Mouse (Mus musculus) adrenal gland (tissue): ENCODE results near the gene Nxpe5.
"Not testable (repeated sequence)": the region's sequence is repeated elsewhere in the genome, so short reads cannot be mapped to it uniquely, and the experiment has no call there.

Source experiments
- intact Hi-C: fragments of 180-260 bp; cut with DNase I; formaldehyde crosslinking; loops from one replicate; pipeline ENCODE4 v1.15.1; 2025
- long read RNA-seq, 2 experiments: library from polyadenylated mRNA; unstranded; transcript quantifications; one replicate each; pipeline ENCODE4 v2.0.0; 2020; ENCODE audit warnings: borderline replicate concordance in 1 of 2; ENCODE audit not compliant: insufficient replicate concordance in 1 of 2

Nxpe5 gene
- long read RNA-seq, experiment 1: 0 reads
- long read RNA-seq, experiment 2: 0 reads

DNA sequence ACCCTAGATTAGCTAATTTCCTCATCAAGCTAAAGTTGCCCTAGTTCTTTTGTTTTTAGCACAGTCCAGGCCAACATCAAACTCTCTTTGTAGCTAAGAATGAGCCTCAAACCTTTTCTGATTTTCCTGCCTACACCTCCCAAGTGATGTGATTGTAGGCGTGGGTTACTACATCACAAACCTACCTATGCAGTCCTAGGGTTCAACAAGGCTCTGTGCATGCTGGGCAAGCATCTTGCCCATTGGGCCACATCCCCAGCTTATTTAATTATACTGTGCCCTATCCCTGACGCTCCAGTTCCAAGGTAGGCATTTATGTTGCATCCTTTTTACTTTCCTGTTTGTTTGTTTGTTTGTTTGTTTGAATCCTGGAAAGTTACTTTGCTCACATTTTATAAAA, at the start of gene Nxpe5:
TSS of gene Nxpe5 (plus strand) at position 199 of the 400 bp plus-strand sequence.
- intact Hi-C loops: no loop called here

DNA sequence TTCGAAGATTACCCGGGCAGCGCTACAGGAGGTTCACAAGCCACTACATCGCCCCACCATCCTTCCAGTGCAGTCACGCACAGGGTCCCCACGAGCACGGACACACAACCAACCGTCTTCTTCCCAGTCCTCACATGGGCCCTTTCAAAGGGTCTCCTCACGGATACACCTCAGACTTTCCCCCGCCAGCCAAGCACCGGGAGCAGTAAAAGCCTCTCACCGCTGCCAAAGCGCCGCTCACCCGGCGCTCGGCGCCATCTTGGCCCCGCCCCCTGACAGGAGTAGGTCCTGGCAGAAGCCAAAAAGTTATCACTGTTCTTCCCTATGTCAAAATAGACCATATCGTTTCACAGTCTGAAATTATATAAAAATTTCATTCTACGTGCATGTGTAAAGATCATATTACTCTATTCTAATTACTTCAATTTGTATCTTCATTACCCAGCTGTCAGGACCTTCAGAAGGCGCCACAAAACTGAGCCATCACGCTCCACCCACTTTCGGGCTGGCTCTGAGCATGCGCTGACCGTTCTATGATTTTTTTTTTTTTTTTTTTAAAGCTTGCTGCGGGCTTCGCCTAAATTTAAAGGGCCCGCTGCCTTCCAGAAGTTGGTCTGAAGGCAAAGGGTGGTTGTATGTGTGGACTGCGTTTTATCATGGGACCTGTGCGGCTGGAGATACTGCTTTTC, 38.6 kb upstream of the Nxpe5 start, which contains the start of the genes Taf6 and Cnpy4:
TSS of gene Taf6 (minus strand) at position 502 of the 689 bp plus-strand sequence.
TSS of gene Cnpy4 (plus strand) at position 536 of the 689 bp plus-strand sequence.
- intact Hi-C loops: no loop called here

DNA sequence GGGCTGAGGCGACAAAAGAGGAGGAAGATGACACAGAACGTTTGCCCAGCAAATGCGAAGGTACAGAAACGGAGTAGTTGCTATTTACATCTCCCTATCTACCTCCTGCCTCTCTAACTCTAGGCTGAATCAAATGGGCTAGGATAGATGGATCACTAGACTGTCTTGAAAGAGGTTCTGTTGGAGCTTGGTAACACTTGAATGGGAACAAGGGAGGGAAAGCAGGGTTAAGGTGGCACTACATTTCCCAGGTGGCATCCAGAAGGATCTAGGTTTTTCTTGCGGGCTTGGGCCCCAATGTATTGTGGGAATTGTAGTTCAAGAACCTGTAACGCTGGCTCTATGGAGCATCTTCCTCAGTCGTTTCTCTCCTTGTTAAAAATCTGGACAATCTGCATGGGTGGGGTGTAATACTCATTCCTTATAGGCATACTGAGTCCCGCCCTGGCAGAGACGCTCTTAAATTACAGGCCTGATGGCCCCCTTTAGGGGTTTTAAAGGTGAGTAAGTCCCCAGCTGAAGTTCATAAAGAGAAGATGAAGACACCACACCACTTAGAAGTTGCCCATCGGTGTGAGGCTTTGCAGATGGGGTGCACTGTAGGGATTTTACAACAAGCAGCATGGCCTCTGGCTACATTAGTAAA, 37.9 kb upstream of the Nxpe5 start:
- intact Hi-C loops: no loop called here

DNA sequence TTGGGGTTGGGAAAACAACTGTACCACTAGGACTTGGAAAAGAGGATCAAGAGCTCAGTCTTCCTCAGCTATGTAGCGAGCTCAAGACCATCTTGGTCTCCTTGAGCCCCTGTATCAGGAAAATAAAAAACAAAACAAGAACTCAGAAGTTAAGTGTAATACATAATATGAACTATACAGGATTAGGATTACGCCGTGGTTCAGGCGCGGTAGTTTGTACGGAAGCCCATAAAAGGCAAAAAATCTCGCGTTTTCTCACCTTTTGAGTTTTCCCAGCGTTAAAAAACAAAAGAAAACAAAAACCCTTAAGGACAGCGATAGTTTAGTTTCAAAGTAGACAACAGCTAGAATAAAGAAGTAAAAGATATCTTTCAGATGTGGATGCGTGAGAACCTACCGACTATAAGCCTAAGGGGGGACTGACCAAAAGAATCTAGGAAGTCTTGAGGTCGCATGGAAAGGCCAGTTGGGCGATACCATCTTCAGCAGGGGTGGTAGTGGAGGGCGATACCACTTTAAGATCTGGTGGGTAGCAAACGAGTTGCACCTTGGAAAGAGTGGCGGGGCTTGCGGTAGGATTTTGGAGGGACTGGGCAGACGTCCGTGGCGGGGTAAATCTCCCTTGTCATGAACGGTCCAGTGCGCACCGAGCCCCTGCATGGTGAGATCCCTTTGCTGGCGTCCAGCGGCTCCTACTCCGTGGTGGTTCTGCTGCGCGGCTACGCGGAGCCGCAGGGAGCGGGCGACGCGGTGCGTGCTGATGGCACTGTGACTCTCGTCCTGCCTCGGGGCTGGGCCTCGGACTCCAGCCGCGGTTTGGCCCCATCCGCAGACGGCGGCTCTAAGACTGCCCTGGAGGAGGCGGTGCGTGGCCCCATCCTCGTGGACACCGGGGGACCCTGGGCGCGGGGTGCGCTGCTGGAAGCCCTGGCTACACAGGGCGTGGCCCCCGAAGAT, 31.6 kb upstream of the Nxpe5 start, which contains the start of gene Mblac1:
TSS of gene Mblac1 (plus strand) at position 544 of the 957 bp plus-strand sequence.
- intact Hi-C loops: no loop called here

DNA sequence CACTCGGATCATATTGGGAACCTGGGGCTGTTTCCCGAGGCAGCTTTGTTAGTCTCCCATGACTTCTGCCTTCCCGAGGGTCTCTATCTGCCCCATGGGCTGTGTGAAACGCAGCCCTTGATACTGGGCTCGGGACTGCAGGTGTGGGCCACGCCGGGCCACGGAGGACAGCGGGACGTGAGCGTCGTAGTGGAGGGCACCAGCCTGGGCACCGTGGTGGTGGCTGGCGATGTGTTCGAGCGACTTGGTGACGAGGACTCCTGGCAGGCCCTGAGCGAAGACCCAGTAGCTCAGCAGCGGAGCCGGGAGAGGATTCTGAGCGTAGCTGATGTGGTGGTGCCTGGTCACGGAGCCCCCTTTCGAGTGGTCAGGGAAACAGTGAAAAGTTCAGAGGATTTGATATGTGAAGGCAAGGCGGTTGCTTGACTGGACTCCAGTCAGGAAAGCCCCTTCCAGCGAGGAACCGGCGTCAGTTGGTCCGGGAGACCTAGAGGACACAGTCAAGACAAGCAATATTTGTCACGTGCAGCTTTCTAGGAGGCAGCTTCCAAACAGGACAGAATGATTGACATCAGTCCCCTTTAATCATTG, 30.8 kb upstream of the Nxpe5 start:
- intact Hi-C loops: no loop called here

DNA sequence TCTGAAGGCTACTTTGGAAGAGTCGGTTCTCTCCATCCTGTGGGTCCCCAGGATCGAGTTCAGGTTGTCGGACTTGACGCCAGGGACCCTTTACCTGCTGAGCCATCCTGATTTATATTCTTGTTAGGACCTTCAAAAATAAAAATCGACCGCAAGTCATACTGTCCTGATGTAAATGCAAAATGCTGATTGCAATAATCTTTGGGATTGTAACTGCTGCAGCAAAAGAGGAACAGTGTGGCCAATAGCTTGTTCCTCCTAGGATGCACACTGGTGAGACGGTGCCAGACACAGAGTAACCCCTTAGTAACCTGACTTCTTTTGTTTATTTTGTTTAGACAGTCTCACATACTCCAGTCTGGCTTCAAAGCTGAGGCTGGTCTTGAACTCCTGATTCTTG, 30.2 kb upstream of the Nxpe5 start:
- intact Hi-C loops: no loop called here

DNA sequence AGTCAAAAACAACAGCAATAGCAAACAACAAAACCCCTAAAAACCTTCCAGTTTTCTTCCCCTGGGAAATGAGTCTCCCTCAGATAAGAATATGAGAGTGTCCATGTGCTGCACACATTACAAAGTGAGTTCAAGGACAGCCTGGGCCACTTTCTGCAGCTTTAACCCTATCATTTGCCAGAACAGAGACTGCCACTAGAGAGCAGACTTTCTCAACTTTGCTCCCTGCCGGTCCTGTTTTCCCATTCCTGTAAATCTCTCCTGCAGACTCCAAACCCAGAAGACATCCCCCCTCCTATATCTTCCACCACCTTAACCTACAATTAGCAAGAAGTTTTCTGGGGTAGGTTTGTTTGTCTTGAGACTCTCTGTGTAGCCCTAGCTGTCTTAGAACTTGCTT, 26.1 kb upstream of the Nxpe5 start:
- intact Hi-C loops: no loop called here

DNA sequence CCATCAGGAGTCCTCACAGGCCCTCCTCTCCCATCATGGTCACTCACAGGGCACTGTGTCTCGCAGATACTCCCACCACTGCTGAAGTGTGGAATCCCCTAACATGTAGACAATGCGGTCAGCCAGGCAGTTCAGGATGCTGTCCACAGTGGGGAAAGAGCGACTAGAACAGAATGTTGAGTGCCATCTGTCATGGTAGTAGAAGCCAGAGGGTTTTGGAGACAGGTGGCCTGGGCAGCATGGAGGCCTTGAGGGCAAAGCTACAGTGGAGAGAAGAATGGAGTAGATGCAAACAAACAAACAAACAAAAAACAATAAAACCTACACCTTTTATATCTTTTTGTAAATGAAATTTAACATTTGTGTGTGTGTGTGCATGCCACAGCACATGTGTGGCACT, 23.6 kb upstream of the Nxpe5 start:
- intact Hi-C loops: no loop called here

DNA sequence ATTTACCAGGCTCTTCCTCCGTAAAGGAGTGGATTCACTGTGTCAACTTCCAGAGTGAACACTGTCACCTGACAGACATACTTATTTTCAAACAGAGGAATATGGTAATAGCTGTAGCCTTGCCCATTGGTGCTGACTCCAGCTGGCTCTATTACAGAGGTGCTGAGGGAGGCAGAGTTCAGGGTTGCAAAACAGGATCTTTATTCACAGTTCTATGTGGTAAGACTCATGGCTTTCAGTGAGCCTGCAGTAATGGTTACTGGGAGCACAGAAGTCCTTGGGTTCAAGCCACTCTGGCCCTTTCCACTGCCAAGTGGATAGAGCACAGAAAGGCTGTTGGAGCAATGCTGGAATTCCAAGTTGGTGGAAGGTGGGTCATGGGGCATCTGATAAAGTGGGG, 18.4 kb upstream of the Nxpe5 start:
- intact Hi-C loops: loop anchor here (1.0 kb wide), 1 partner anchor 24 kb away; no protein-coding TSS in a partner anchor

DNA sequence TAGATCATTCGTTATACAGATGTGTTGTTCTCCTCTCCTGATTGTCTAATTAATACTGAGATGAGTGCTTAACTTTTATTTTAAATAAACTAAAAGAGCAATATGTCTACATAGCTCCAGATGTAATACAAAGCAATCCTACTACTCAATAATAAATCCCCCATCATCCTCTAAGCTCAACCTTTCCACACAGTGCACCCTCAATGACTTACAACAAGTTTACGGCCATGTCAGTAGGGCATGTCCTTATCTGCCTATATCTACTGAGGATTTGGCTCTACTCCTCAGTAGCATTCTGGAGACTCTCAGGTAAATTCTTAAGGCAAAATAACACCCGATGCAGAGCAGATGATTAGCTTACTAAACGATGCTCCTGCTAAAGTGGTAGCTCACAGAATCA, 17.8 kb upstream of the Nxpe5 start:
- intact Hi-C loops: loop anchor here (1.0 kb wide), 1 partner anchor 23 kb away; no protein-coding TSS in a partner anchor

DNA sequence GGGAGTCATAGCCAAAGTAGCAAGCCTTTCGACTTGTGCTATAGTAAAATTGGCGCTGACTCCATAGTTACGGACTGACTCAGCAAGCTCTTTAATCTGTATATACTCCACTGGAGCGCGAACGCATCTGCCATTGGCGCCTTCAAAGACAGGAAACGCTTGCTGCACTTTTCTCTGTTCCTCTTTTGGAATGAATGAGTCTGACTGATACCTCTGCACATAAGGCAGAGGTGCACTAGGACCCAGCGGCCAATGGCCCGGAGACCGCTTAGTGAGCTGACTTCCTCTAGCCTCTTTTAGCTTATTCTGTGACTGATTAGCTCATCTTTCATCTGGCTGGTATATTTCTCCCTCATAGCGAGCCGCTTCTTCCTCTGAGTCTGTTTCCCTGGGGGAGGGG, 9.1 kb upstream of the Nxpe5 start:
- intact Hi-C loops: not testable (repeated sequence)

DNA sequence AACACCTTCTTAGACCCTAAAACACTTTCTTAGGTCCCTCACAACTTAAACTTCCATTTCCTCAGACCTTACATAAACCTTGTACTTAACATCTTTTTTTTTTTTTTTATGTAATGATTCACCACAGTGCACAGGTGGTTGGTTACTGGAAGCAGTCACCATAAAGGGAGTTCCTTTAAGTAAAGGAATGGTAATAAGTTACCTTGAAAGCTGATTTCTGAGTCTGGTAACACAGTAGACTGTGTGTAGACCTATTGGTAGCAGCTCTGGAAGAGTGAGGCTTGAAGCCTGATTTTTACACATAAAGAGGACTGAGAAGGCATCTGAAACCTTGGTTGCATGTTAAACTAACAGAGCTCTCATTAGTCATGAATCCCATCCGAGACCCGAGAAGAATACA, 5.8 kb upstream of the Nxpe5 start:
- intact Hi-C loops: loop anchor here (5.0 kb wide), 2 partner anchors 37 to 252 kb away; partner anchors contain the start of gene Lamtor4

DNA sequence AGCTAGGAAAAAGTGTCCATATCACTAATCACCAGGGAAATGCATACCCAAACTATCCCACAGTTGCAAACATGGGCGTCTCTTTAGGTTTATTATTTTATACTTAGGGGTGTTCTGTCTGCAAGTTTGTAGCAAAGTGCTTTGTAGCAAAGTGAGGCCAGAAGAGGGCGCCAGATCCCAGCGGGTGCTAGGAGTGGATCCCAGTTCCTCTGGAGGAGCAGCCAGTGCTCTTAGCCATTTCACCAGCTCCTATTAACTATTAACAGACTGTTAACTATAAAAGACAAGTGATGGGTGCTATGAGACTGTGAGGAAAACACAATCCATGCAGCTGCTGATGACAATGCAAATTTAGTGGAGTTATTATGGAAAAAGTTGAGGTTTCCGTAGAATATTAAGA, 3.6 kb upstream of the Nxpe5 start:
- intact Hi-C loops: loop anchor here (5.0 kb wide), 2 partner anchors 35 to 250 kb away; partner anchors contain the start of gene Lamtor4

DNA sequence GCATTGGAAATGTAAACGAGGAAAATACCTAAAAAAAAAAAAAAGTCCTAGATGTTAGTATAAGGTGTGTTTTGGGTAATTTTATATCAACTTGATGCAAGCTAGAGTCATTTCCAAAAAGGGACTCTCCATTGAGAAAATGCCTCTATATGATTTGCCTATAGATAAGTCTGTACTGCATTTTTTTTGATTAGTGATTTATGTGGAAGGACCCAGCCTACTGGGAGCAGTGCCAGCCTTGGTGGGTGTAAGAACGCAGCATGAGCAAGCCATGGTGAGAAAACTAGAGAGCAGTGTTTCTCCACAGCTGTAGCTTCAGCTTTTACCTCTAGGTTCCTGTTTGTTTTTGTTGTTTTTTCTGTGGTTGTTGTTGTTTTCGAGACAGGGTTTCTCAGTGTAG, 2.4 kb upstream of the Nxpe5 start:
- intact Hi-C loops: loop anchor here (5.0 kb wide), 2 partner anchors 34 to 249 kb away; partner anchors contain the start of gene Lamtor4

DNA sequence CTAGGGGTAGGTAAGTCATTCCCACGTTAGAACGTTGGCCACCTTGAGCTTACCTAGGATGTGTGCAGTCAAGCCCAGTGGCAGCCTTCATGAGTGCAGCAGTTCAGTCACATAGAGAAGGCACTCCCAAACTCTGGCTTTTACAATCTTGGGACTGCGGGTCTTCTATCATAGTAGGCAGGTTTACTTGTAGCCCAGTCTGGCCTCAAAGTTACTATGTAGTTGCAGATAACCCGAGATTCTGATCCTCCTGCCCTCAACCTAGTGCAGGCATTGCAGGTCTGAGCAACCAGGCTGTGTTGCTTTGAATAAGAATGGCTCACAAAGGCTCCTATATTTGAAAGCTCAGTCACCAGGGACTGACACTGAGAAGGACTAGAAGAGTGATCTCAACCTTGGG, 793 bp downstream of the Nxpe5 start:
- intact Hi-C loops: no loop called here

DNA sequence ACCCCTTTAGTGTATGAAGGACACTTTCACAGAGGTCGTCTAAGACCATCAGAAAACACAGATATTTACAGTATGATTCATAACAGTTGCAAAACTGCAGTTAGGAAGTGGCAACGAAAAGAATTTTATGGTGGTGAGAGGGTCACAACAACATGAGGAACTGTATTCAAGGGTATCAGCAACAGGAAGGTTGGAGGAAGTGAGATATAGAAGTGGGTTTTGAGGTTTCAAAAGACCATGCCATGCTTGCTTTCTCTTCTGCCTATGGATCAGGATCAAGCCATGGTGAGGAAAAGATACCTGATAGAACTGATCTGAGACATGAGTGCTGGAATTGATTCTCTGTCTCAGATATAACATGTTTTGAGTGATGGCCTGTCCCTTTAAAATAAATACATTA, 1.7 kb downstream of the Nxpe5 start:
- intact Hi-C loops: no loop called here

DNA sequence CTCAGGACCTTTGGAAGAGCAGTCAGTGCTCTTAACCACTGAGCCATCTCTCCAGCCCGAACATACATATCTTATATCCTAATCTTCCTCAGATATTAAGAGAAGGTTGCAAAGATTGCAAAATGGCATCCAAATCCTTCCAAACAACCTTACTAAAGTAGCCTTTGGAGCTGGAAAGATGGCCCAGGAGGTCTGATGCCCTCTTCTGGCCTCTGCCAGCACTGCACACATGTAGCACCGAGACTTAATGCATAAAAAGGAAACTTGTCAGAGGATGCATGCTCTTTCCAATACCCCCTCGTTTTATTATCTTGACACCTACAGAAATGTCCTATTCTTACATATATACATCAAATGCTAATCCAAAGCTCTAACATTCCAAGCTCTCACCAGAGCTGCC, 2.3 kb downstream of the Nxpe5 start:
- intact Hi-C loops: no loop called here

DNA sequence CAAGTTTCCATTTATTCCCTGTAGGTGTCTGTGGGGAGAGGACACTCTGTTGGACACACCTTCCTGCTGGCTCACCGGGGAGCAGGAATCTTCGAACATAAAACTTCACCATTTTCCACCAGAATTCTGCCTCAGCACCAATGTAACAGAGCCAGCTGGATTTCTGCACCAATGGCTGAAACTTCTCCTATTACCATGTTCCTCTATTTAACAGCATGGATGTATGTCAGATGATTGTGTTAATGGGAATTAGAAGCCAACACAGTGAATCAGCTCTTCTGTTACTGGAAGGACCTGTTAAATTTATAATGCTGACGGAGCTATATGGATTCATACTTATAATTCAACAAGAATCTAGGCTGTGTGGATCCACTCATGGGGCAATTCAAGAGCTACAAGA, 3.8 kb downstream of the Nxpe5 start:
- intact Hi-C loops: no loop called here

DNA sequence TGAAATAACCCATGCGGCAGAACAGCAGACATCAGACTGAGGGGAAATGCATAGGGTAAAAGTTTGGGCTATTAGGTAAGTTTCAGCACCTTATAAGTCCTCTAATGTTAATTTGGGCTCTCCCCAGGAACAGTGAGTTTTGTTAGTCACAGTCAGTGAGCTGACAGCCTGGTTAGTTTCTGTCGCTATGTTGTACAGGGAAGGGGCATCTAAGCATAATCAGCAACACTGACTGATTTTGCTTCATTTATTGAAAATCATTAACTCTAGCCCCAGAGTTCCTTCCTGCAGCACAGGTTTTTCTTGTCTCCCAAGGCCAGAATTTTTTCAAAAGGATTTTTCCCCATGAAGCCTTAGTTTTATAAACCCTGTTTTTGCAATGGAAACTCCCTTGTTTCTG, 8.1 kb downstream of the Nxpe5 start:
- intact Hi-C loops: no loop called here

DNA sequence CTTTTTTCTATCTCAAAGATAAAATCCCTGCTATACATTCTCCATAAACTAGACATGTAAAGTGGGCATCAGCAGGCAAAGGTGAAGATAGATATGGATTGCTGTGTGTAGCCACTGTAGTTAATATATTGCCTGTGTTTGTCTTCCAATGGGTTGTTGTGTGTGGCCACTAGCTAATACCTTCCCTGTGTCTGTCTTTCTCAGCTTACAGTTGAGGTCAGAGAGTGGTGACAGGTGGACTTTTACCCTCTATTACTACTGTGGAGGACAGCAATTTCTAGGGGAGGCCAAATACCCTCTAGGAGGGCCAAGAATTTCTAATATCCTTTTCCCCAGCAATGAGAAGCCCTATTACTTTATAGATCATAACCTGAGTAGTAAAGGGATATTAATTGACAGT, 8.5 kb downstream of the Nxpe5 start:
- intact Hi-C loops: no loop called here

DNA sequence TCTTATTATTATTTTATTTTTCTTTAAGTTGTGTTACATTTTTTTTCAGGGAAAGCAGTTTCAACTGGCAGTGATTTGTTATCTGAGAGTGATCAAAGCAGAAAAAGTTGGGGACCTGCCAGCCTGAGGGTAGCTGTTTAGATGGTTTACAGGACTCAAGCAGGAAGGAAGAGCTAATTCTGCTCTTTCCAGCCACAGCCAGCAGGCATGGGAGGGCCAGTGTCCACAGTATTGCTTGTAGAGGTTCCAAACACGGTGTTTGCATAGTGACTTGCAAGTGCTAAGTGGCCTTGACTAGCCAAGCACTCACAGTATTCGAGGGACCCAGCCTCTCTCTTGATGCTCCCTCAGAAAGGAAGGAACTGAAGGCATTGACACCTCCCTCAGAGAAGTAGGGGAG, 15.8 kb downstream of the Nxpe5 start:
- intact Hi-C loops: no loop called here
